Mouse (Mus musculus): Measurements from ENCODE around the gene Glp2r. TPM values are rescaled to one million over a fixed set of nuclear protein-coding genes. Genes with fewer than 3 reads are reported as not detected.

Glp2r gene
- total RNA-seq, 2 experiments from 2014 or later = not detected

DNA sequence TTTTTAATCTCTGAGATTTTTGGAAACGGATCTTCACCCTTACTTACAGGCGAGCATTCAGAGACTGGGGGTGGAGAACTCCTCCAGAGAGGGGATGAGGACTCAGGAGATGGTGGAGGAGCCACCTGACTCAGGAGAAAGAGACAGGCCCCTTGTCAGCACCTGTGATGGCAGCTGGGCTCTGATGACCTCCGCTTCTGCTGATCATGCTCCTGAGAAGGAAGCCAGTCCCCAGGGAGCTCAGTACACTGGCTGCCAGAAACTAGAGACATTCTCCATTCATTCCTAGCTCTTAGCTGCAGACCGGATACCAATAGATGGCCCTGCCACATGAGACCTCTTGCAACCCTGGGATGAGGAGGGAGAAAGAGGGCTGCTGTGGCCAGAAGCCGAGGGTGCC lies 128.1 kb downstream of the Glp2r start:
- DNase-seq = no peak
- intact Hi-C loops (cut with DNase I) = no loop called here

- DNase-seq = no peak
- intact Hi-C loops (cut with DNase I) = no loop called here
Measured at GRCm38 (mm10) chr11:67642421-67642820, 128.5 kb downstream of the Glp2r start.

GRCm38 (mm10) chr11:67640299-67640698 lies 130.7 kb downstream of the Glp2r start:
- DNase-seq = no peak
- intact Hi-C loops (cut with DNase I) = no loop called here

- intact Hi-C loops (cut with DNase I) = no loop called here
- no peak for DNase-seq
Measured at GRCm38 (mm10) chr11:67638401-67638800, 132.6 kb downstream of the Glp2r start.

DNA sequence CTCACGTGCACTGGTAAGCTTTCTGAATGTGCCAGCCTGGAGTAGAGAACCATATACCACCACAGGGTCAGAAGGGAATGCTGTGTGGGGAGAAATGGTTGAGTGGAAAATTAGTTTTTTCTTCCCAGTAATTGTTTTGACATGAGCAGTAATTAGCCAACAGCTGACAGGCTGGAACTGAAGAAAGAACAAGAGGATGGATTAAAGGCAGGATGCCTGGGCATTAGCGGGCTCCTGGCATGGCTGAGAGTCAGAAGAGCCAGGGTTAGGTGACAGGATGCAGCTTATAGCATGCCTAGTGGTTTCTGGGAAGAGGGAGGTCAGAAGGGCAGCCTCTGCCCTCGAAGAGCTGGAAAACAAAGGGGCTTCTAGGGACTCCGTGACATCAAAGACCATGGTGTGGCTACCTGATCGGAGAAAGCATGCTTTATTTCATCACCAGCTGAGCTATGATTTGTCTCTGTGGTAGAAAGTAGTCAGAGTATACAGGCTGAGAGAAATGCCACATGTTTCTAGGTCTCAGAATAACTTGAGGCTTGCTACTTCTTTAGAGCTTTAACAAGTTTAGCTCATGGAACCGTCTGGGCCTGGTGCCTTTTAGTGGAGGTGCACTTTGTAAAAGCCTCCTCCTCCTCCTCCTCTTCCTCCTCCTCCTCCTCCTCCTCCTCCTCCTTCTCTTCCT lies 133.9 kb downstream of the Glp2r start:
- no peak for DNase-seq
- intact Hi-C loops (cut with DNase I) = no loop called here

DNA sequence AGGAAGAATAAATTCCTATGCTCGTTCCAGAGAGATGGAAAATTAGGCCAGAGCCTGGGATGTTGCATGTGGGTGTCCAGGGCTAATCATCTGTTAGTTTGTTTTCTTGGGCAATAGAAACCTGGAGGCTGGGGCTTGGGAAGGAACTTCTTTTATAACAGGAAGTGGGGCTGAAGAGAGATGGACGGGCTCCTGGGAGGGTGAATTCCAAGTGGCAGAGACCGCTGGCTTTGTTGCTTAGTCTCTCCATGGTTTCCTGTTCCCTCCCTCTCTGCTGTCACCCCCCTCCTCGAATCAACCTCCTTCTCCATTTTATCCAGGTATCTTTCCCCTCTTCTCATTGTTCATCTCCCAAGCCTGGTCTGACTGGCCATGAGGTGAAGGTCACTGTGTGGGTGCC lies 134.8 kb downstream of the Glp2r start:
- intact Hi-C loops (cut with DNase I) = no loop called here
- no peak for DNase-seq

GRCm38 (mm10) chr11:67633620-67634229 lies 137.2 kb downstream of the Glp2r start:
- DNase-seq = no peak
- intact Hi-C loops (cut with DNase I) = no loop called here

- DNase-seq = no peak
- intact Hi-C loops (cut with DNase I) = no loop called here
Measured at GRCm38 (mm10) chr11:67632906-67633305, 138.0 kb downstream of the Glp2r start.

- intact Hi-C loops (cut with DNase I) = no loop called here
- DNase-seq = no peak
Measured at GRCm38 (mm10) chr11:67628522-67628921, 142.4 kb downstream of the Glp2r start.

GRCm38 (mm10) chr11:67627179-67627578 lies 143.8 kb downstream of the Glp2r start:
- intact Hi-C loops (cut with DNase I) = no loop called here
- DNase-seq = no peak

- no peak for DNase-seq
- intact Hi-C loops (cut with DNase I) = no loop called here
Measured at GRCm38 (mm10) chr11:67622340-67622739, 148.6 kb downstream of the Glp2r start.

DNA sequence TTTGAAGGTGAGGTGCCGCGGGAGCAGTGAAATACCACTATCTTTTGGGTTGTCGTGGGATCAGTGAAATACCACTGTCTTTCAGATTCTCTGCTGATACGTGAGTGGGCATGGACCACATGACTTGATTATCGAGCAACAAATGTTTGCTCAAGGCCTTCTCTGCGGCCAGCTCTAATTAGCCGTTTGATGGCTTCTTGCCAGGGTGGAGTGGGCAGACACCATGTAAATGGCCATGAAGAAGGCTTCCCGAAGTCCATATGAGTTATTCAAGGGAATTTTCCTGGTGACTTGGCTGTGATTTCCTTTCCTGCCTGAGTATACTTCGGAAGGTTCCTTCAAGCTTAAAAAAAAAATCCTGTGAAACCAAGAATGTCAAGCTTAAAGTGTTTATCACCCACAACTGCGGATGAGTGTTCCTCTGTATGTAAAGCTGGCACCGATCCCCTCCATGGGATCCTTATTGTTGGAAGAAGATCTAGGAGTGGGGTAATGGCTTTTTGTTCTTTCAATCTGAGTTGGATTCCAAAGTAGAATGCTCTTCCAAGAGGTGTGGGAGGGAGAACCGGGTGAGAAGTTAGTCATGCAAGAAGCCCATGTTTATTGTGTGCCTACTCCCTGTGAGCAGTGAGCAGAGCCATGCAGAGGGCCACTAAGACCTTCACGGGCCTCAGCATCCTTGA lies 154.3 kb downstream of the Glp2r start:
- intact Hi-C loops (cut with DNase I) = no loop called here
- no peak for DNase-seq

DNA sequence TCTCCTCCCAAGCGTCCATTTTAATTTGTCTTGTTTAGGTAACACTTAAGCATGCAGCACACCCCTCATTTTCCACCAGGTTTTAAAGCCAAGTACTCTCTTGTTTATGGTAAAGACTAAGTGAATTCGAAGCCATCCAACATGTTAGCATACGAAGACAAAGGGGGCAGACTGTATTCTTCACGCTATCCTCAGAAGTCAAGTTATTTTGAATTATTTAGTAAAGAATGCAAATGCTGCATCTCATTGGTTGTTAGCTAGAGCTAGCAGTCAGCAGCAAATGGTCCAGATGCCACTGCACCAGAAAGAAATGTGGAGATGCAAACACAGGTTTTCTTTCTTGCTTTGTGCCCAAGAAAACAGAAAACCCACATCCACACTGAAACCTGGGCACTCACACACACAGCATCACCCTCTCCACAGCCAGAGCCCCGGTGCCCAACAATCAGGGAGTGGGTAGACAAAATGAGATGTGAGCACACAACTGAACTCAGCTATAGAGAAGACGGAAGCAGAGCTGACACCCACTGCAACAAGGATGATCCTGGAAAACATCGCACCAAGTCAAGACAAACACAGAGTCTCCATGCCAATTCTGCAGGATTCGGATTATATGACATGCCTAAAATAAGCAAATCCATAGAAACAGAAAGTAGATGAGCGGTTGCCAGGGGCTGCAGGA lies 158.7 kb downstream of the Glp2r start:
- intact Hi-C loops (cut with DNase I) = no loop called here

More for the DNA sequence above, 158.7 kb downstream of the Glp2r start:
- no peak for DNase-seq

Other genes with a start within 250 kb of the Glp2r start
- not detected for gene Rcvrn, start 75.8 kb downstream of the Glp2r start, total RNA-seq (2021)
- not detected for gene Gsg1l2, start 3.5 kb upstream of the Glp2r start, total RNA-seq (2021)
- 100 to 1,000 TPM; 208 to 239 TPM for gene Dhrs7c, start 27.0 kb upstream of the Glp2r start, total RNA-seq (2021)
- 1 to 10 TPM; 3.0 to 3.1 TPM for gene Usp43, start 151.0 kb upstream of the Glp2r start, total RNA-seq (2021)
- gene Cfap52, start 194.5 kb upstream of the Glp2r start, total RNA-seq (2021) = not detected
- gene Stx8, start 195.0 kb upstream of the Glp2r start, total RNA-seq (2021) = 10 to 100 TPM; 24.1 to 25.1 TPM

Measured in heart, postnatal 36 days (tissue).